Mouse (Mus musculus): ENCODE measurements at regions not wholly inside any gene's neighbourhood (a gene's known extent, or its start where the extent isn't known, plus 50 kb on each side); places are given as distances from the start of the nearest gene placed in this dataset.

- peak overlapping the region; percentile 37 for H3K4me3 ChIP-seq (ENCODE audit: low read depth, low read length)
Measured at GRCm38 (mm10) chr10:38553688-38554680, 267.6 kb downstream of the Rfpl4b start.

GRCm38 (mm10) chr10:38553326-38553687 is 268.3 kb downstream of the Rfpl4b start:
- peak overlapping the region; percentile 60; the same call in 1 of the 2 replicates for H3K9ac ChIP-seq (ENCODE audit: low read depth, low read length)
- no peak overlapping the region for H3K4me3 ChIP-seq (ENCODE audit: low read depth, low read length)
- H3K27ac ChIP-seq (ENCODE audit: low read depth, low read length): 0 out of 2 replicates have a peak overlapping the region, but pooled peaks have one; percentile 54
- peak overlapping the region; percentile 59 for H3K4me2 ChIP-seq
- no peak for ATAC-seq (replicated peaks; ENCODE audit: insufficient number of reproducible peaks, low FRiP score, low TSS enrichment)
- no peaks in the 10 kb centered on the region for H3K4me1 ChIP-seq (ENCODE audit: control insufficient read depth, insufficient read depth, low read length)
- no peaks in the 10 kb centered on the region for H3K9me3 ChIP-seq (replicated peaks; ENCODE audit: control insufficient read depth, low read length)
- no peaks in the 10 kb centered on the region for H3K27me3 ChIP-seq (ENCODE audit: control insufficient read depth, insufficient read depth, low read length)
- H3K36me3 ChIP-seq (ENCODE audit: control insufficient read depth, insufficient read depth, low read length): no peaks in the 10 kb centered on the region

More at GRCm38 (mm10) chr10:38553688-38554680, 267.6 kb downstream of the Rfpl4b start:
- Histone ChIP-seq H3K9ac (ENCODE audit: low read depth, low read length) (peak overlapping the region; percentile 60), H3K27me3 (ENCODE audit: control insufficient read depth, insufficient read depth, low read length) (no peaks in the 10 kb centered on the region), H3K4me1 (ENCODE audit: control insufficient read depth, insufficient read depth, low read length) (no peaks in the 10 kb centered on the region), H3K36me3 (ENCODE audit: control insufficient read depth, insufficient read depth, low read length) (no peaks in the 10 kb centered on the region), H3K27ac (ENCODE audit: low read depth, low read length) (peak overlapping the region; percentile 54), H3K9me3 (replicated peaks; ENCODE audit: control insufficient read depth, low read length) (no peaks in the 10 kb centered on the region), H3K4me2 (peak overlapping the region; percentile 59)
- 23% methylated on average over 18 of the region's 18 CpGs for WGBS (ENCODE audit: insufficient replicate concordance)
- 0 out of 2 replicates have a peak, but pooled peaks have one; percentile 10 for ATAC-seq (replicated peaks; ENCODE audit: insufficient number of reproducible peaks, low FRiP score, low TSS enrichment)

GRCm38 (mm10) chr10:38552350-38553076 is 269.1 kb downstream of the Rfpl4b start:
- H3K9me3 ChIP-seq (replicated peaks; ENCODE audit: control insufficient read depth, low read length): no peaks in the 10 kb centered on the region
- H3K4me3 ChIP-seq (ENCODE audit: low read depth, low read length): no peak overlapping the region
- no peak overlapping the region for H3K4me2 ChIP-seq
- ATAC-seq (replicated peaks; ENCODE audit: insufficient number of reproducible peaks, low FRiP score, low TSS enrichment): no peak
- no peaks in the 10 kb centered on the region for H3K27me3 ChIP-seq (ENCODE audit: control insufficient read depth, insufficient read depth, low read length)
- H3K36me3 ChIP-seq (ENCODE audit: control insufficient read depth, insufficient read depth, low read length): no peaks in the 10 kb centered on the region
- H3K4me1 ChIP-seq (ENCODE audit: control insufficient read depth, insufficient read depth, low read length): no peaks in the 10 kb centered on the region
- 78% methylated on average over 5 of the region's 5 CpGs for WGBS (ENCODE audit: insufficient replicate concordance)
- H3K9ac ChIP-seq (ENCODE audit: low read depth, low read length): no peak overlapping the region
- H3K27ac ChIP-seq (ENCODE audit: low read depth, low read length): no peak overlapping the region

- Histone ChIP-seq H3K4me2 (no peak overlapping the region), H3K9me3 (replicated peaks; ENCODE audit: control insufficient read depth, low read length) (no peaks in the 10 kb centered on the region), H3K4me3 (ENCODE audit: low read depth, low read length) (no peak overlapping the region), H3K36me3 (ENCODE audit: control insufficient read depth, insufficient read depth, low read length) (no peaks in the 10 kb centered on the region), H3K9ac (ENCODE audit: low read depth, low read length) (no peak overlapping the region), H3K27ac (ENCODE audit: low read depth, low read length) (no peak overlapping the region), H3K27me3 (ENCODE audit: control insufficient read depth, insufficient read depth, low read length) (no peaks in the 10 kb centered on the region), H3K4me1 (ENCODE audit: control insufficient read depth, insufficient read depth, low read length) (peaks cover 3% of the 10 kb centered on the region; the same call in 1 of the 2 replicates)
- no peak for ATAC-seq (replicated peaks; ENCODE audit: insufficient number of reproducible peaks, low FRiP score, low TSS enrichment)
- WGBS (ENCODE audit: insufficient replicate concordance): 87% methylated on average over 4 of the region's 4 CpGs
Measured at GRCm38 (mm10) chr10:38540031-38540430, 281.5 kb downstream of the Rfpl4b start.

GRCm38 (mm10) chr10:38538766-38539165 is 282.8 kb downstream of the Rfpl4b start:
- H3K27ac ChIP-seq (ENCODE audit: low read depth, low read length): peak overlapping the region; percentile 23; the same call in 1 of the 2 replicates
- no peaks in the 10 kb centered on the region for H3K9me3 ChIP-seq (replicated peaks; ENCODE audit: control insufficient read depth, low read length)
- H3K9ac ChIP-seq (ENCODE audit: low read depth, low read length): no peak overlapping the region
- ATAC-seq (replicated peaks; ENCODE audit: insufficient number of reproducible peaks, low FRiP score, low TSS enrichment): no peak
- H3K4me3 ChIP-seq (ENCODE audit: low read depth, low read length): no peak overlapping the region
- no peaks in the 10 kb centered on the region for H3K27me3 ChIP-seq (ENCODE audit: control insufficient read depth, insufficient read depth, low read length)
- peaks cover 3% of the 10 kb centered on the region; the same call in 1 of the 2 replicates for H3K4me1 ChIP-seq (ENCODE audit: control insufficient read depth, insufficient read depth, low read length)
- H3K36me3 ChIP-seq (ENCODE audit: control insufficient read depth, insufficient read depth, low read length): no peaks in the 10 kb centered on the region
- no peak overlapping the region for H3K4me2 ChIP-seq

- H3K4me3 ChIP-seq (ENCODE audit: low read depth, low read length): no peak overlapping the region
- 67% methylated on average over 2 of the region's 2 CpGs for WGBS (ENCODE audit: insufficient replicate concordance)
- H3K36me3 ChIP-seq (ENCODE audit: control insufficient read depth, insufficient read depth, low read length): no peaks in the 10 kb centered on the region
- H3K9me3 ChIP-seq (replicated peaks; ENCODE audit: control insufficient read depth, low read length): no peaks in the 10 kb centered on the region
- no peak overlapping the region for H3K4me2 ChIP-seq
- no peak overlapping the region for H3K27ac ChIP-seq (ENCODE audit: low read depth, low read length)
- H3K4me1 ChIP-seq (ENCODE audit: control insufficient read depth, insufficient read depth, low read length): no peaks in the 10 kb centered on the region
- no peak for ATAC-seq (replicated peaks; ENCODE audit: insufficient number of reproducible peaks, low FRiP score, low TSS enrichment)
- H3K27me3 ChIP-seq (ENCODE audit: control insufficient read depth, insufficient read depth, low read length): no peaks in the 10 kb centered on the region
- no peak overlapping the region for H3K9ac ChIP-seq (ENCODE audit: low read depth, low read length)
Measured at GRCm38 (mm10) chr10:38516636-38517035, 304.9 kb downstream of the Rfpl4b start.
